Mouse (Mus musculus) testis, adult 2 months (tissue): ENCODE results near the gene Cdpf1. TPM values are rescaled to one million over a fixed set of nuclear protein-coding genes. Genes with fewer than 3 reads are reported as not detected.
"Not testable (repeated sequence)": the region's sequence is repeated elsewhere in the genome, so short reads cannot be mapped to it uniquely, and the experiment has no call there.

ENCODE experiments used
- H3K27ac ChIP-seq: fragments of 200-500 bp; 2 replicates; pipeline ENCODE4 v1.5.1; 2012; ENCODE audit warnings: low read depth, low read length; ENCODE audit not compliant: control insufficient read depth, insufficient read depth
- H3K27me3 ChIP-seq: fragments of 200-500 bp; 2 replicates; pipeline ENCODE4 v1.6.1; 2012; ENCODE audit warnings: mild to moderate bottlenecking, low read length, moderate library complexity; ENCODE audit not compliant: control insufficient read depth, insufficient read depth
- H3K36me3 ChIP-seq: fragments of 200-500 bp; 2 replicates; pipeline ENCODE4 v1.6.1; 2012; ENCODE audit warnings: mild to moderate bottlenecking, low read length; ENCODE audit not compliant: control insufficient read depth, insufficient read depth
- H3K4me1 ChIP-seq: fragments of 200-500 bp; 2 replicates; pipeline ENCODE4 v1.6.1; 2012; ENCODE audit warnings: low read length; ENCODE audit not compliant: control insufficient read depth, insufficient read depth
- H3K4me3 ChIP-seq: fragments of 200-500 bp; 2 replicates; pipeline ENCODE4 v1.5.1; 2012; ENCODE audit warnings: low read depth, mild to moderate bottlenecking, low read length, moderate library complexity, mixed read lengths; ENCODE audit not compliant: control insufficient read depth
- CTCF ChIP-seq: fragments of 200-500 bp; IDR thresholded peaks from 2 replicates; pipeline ENCODE4 v1.5.1; 2012; ENCODE audit warnings: low read depth, mild to moderate bottlenecking, inconsistent platforms, low read length, moderate library complexity; ENCODE audit not compliant: control insufficient read depth, insufficient read depth, insufficient replicate concordance
- POLR2A ChIP-seq: fragments of 200-500 bp; IDR thresholded peaks from 2 replicates; pipeline ENCODE4 v1.6.1; 2012; ENCODE audit warnings: low read depth, mild to moderate bottlenecking, inconsistent platforms, low read length, moderate library complexity; ENCODE audit not compliant: control insufficient read depth
- polyA plus RNA-seq: library from polyadenylated mRNA; depleted of rRNA; stranded (reverse); fragments of >200 nt; gene quantifications from 2 replicates; pipeline ENCODE4 v1.2.3, GENCODE M21; 2012

The Cdpf1 gene
- polyA plus RNA-seq, 1 experiment = 33.4 TPM

DNA sequence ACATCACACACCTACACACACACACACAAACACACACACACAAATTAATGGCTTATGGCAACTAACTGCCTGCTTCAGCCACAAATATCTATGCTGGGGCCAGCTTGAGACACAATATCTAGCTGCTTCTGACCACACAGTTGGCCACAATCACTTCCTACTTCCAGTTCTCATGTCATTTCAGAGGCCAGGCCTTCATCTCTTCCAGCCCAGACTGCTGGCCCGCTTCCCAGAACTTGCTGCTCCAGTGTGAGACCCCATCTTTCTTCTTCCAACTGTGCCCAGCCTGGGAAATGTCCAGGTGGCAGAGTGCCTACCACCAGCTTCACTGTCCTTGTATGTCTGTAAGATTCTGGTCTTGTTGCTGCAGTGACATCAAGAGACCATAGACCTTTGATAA lies 18.7 kb downstream of the Cdpf1 start:
- H3K4me3 ChIP-seq = no peak overlapping the region
- H3K36me3 ChIP-seq = no peaks in the 10 kb centered on the region
- TF ChIP-seq CTCF (no peak), POLR2A (no peak)
- no peaks in the 10 kb centered on the region for H3K27me3 ChIP-seq
- no peaks in the 10 kb centered on the region for H3K4me1 ChIP-seq
- H3K27ac ChIP-seq = no peak overlapping the region

DNA sequence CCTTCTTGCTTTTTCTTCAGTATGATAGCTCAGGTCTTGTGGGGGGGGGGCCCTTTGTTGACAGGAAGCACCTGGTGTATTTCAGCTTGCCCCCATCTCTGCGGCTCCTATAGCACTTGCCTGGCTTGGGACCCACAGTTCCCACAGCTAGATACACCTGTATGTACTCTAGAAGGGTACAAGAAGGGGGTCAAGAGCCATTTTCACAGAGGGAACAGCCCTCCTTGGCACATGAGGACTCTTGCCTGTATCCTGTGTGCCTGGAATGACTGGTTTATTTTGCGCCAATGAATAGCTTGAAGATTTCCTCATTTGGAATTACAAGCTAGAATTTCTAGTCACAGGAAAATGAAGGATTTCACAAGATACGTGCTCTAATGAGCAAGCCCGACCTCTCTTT lies 20.0 kb downstream of the Cdpf1 start:
- H3K36me3 ChIP-seq = no peaks in the 10 kb centered on the region
- TF ChIP-seq POLR2A (no peak), CTCF (no peak)
- no peak overlapping the region for H3K27ac ChIP-seq
- no peaks in the 10 kb centered on the region for H3K4me1 ChIP-seq
- H3K27me3 ChIP-seq = no peaks in the 10 kb centered on the region
- no peak overlapping the region for H3K4me3 ChIP-seq

DNA sequence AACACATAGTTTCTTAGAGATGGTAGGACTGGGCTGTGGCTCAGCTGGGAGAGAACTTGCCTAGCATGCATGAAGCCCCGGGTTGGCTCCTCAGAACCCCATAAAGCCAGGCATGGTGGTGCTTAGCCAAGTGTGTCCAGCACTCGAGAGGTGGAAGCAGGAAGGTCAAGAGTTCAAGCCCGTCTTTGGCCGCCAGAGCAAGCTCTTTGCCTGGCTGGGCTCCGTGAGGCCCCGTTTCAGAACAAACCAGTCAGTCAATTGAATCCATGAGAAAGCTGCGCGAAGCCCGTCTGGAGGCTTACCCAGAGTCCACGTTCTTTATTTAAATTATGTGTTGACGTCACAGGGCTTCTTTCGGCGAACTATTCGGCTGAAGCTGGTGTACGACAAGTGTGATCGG lies 22.9 kb downstream of the Cdpf1 start:
- TF ChIP-seq CTCF = no peak
- no peak for TF ChIP-seq POLR2A
- no peaks in the 10 kb centered on the region for H3K27me3 ChIP-seq
- H3K4me1 ChIP-seq = no peaks in the 10 kb centered on the region
- H3K27ac ChIP-seq = no peak overlapping the region
- no peak overlapping the region for H3K4me3 ChIP-seq
- H3K36me3 ChIP-seq = no peaks in the 10 kb centered on the region

DNA sequence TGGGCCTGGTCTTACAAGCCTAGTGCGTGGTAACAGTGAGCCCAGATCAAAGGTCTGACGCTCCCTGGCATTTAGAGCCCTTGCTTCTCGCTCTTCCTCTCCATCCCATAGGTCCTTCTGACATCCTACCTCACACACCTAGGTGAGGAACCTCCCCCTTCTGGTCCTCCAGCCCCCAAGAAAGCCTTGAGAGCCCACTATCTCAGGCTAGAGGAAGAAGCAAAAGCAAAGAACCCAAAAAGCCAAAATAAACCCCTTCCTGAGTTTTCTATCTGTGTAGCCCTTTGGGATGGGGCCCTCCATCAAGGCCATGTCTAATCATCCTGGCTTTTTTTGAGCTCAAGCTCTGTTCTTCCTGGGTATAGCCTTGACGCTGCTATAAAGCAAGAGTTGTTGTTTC lies 23.4 kb downstream of the Cdpf1 start:
- H3K4me3 ChIP-seq = no peak overlapping the region
- H3K4me1 ChIP-seq = no peaks in the 10 kb centered on the region
- H3K36me3 ChIP-seq = no peaks in the 10 kb centered on the region
- no peak overlapping the region for H3K27ac ChIP-seq
- TF ChIP-seq POLR2A (no peak), CTCF (no peak)
- no peaks in the 10 kb centered on the region for H3K27me3 ChIP-seq

DNA sequence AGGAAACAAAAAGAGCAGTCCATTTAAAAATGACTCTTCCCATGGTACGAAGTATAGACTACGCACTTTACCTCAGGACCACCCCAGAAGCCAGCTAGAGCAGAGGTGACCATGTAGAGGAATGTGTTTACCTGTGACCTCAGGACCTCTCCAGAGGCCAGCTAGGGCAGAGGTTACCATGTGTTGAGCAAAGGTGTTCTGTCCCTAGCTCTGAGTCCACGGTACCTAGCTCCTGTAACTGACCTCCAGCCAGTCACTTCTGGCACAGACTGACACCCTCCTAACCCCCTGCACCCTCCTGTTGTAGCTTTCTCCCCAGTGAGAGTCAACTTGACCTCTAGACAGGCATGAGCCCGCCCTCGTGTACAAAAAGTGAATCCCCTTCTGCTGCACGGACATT lies 24.0 kb downstream of the Cdpf1 start:
- H3K27me3 ChIP-seq = no peaks in the 10 kb centered on the region
- no peak overlapping the region for H3K27ac ChIP-seq
- H3K4me1 ChIP-seq = no peaks in the 10 kb centered on the region
- TF ChIP-seq POLR2A = no peak
- H3K36me3 ChIP-seq = no peaks in the 10 kb centered on the region
- H3K4me3 ChIP-seq = no peak overlapping the region

DNA sequence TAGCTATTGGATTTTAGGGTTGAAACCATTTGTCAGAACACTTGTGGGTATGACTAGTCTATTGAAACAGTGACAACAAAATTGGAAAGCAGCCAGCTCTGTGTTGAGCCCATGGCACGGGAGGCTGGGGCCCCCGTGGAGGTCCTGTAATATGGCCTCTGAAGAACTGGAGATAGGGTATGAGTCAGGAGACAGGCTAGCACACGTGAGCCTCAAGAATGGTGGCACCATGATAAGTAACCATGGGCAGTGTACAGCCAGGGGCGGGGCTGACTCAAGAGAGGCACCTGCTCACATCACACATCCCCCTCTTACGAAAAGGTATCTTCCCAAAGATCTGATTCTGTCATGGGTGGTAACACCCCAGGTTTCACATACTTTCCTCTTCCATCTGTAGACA lies 24.8 kb downstream of the Cdpf1 start:
- TF ChIP-seq POLR2A = no peak
- no peak for TF ChIP-seq CTCF
- Histone ChIP-seq H3K27me3 (no peaks in the 10 kb centered on the region), H3K27ac (no peak overlapping the region), H3K4me3 (no peak overlapping the region), H3K4me1 (no peaks in the 10 kb centered on the region), H3K36me3 (no peaks in the 10 kb centered on the region)

DNA sequence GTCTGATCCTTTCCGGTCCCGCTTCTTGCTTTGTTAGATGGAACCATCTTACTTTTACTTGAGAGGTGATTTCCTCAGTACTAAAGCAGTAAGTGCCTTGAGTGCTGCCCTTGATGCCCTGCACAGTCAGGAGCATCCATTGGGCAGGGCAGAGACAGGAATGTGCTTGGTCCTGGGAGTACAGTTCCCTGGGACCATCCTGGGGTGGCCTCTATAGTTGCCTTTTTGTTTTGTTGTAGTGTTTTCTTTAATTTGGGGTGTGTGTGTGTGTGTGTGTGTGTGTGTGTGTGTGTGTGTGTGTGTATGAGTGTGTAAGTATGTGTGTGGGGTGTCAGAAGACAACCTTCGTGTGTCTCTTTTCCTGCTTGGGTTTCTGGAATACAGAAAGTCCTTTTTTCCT lies 27.2 kb downstream of the Cdpf1 start:
- no peaks in the 10 kb centered on the region for H3K27me3 ChIP-seq
- TF ChIP-seq CTCF (no peak), POLR2A (no peak)
- H3K4me3 ChIP-seq = no peak overlapping the region
- H3K4me1 ChIP-seq = no peaks in the 10 kb centered on the region
- no peaks in the 10 kb centered on the region for H3K36me3 ChIP-seq
- H3K27ac ChIP-seq = no peak overlapping the region

DNA sequence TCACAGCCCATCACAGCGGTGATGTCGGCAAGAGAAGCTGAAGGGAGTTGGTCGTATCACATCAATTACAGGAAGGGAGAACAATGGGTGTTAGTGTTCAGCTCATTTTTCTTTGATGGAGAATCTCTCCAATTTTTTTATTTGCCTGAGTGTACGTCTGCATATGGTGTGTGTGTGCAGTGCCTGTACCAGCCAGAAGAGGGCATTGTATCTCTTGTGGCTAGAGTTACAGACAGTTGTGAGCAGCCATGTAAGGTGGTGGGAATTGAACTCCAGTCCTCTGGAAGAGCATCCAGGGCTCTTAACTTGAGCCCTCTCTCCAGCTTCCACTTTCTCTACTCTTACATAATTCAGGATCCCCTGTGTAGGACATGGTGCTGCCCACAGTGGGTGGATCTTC lies 28.4 kb downstream of the Cdpf1 start:
- no peak for TF ChIP-seq CTCF
- TF ChIP-seq POLR2A = no peak
- Histone ChIP-seq H3K36me3 (no peaks in the 10 kb centered on the region), H3K4me1 (no peaks in the 10 kb centered on the region), H3K27ac (no peak overlapping the region), H3K4me3 (no peak overlapping the region), H3K27me3 (no peaks in the 10 kb centered on the region)

DNA sequence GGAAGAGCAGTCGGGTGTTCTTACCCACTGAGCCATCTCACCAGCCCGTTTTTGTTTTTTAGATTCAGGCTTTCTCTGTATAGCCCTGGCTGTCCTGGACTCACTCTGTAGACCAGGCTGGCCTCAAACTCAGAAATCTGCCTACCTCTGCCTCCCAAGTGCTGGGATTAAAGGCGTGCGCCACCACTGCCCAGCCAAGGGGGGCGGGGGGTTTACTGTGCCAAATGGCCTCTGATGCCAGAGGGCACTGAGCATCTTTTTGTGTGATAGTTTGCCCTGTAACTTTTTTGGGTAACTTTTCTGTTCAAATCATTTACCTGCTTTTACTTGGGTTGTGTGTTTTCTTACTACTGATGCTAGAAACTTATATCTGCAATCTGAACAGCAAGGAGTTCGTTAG lies 32.6 kb downstream of the Cdpf1 start:
- H3K27ac ChIP-seq, H3K4me1 ChIP-seq, H3K4me3 ChIP-seq, H3K36me3 ChIP-seq, H3K27me3 ChIP-seq: not testable (repeated sequence)
